Mouse (Mus musculus): ENCODE measurements at regions not wholly inside any gene's neighbourhood (a gene's known extent, or its start where the extent isn't known, plus 50 kb on each side); places are given as distances from the start of the nearest gene placed in this dataset.
A peak's percentile ranks its signal among the peaks of the same experiment; 100 is the strongest.

- DNase-seq (ENCODE audit: low spot score in 2 of 2) = peak; percentile 24 to 63
Observed at GRCm38 (mm10) chr5:111829891-111830290, 96.2 kb downstream of the Gm26897 start.

DNA sequence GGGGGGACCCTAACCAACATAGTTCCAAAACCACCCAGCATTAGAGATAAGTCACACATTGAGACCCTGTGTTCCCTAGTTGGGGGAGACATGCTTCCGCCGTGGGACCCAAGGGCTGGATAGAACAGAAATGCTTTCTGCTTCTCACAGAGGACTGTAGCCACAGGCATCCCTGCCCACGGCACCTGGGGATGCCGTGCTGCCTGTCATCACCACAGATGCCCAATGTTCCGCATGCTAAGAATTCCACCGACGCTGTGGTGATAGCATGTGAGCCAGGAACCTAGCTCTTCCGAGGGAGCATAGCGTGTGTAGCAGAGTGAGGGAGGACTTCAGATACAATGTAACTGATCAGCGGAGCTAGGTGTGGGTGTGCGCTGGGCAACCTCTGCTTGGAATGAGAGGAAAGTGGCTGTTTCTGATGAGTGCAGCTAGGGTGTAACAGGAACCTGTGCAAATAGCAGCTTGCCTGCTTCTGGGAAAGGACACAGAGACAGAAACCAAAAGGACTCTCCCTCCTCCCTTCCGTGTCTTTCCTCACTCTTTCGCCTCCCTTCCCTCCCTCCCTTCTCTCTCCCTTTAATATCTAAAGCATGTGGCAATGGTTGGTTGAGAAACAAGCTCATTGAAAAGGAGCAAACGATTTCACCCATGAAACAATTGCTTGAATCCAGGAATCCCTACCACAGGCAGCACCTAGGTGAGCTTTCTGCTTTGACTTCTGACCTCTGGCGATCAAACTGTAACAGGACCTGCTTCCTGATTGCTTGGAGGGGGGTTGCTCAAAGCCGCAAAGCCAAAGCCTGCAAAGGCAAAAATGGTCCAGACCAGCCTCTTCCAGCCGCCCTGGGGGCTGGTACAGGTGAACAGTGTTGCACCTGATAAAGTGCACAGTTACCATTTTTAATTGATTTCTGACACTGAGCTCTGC is 102.3 kb downstream of the Gm26897 start:
- peak in 1 of 2 experiments; percentile 16 for DNase-seq (ENCODE audit: low spot score in 2 of 2)

DNA sequence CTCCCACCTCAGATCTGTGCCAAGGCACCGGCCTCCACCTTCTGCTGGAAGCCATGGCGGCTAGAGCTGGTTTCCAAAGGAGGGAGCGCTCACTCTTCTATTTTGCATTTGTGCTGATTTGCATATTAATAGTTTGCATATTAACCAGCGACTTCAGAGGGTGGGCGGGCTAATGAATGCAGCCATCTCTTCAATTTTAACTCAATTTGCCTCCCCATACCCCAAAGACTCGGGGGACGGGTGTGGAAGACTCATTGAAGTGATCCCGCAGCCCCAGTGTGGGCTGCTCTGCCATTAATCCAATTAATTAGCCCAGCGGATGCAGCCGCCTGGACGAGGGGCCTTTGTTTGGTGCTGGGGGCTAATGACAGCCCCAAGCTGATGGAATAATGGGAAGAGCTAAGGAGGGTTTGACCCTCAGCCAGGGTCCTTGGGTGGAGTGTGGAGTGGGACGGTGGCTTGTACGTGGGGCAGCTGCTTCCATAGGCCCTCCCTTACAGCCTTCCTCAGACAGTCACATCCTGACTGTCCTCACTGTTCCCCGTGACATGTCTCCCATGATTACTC is 103.0 kb downstream of the Gm26897 start:
- no peak for DNase-seq (ENCODE audit: low spot score in 2 of 2)

DNA sequence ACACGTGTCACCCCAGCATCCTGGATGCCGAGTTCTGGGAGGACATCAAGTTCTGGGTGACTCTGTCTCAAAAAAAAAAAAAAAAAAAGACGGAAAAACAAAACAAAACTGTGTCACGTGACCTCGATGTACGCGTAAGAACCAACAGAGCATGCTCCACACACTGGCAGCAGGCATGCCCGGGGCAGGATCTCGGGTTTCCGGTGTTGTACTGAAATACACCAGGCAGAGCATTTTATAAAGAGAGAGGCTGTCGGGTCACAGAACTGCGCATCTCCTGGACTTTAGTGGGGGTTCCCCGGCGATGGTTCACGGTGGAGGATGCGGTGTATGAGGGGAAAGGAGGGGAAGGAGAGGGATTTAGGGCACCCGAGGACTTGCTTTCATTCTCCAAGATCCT is 108.7 kb downstream of the Gm26897 start:
- no peak for DNase-seq (ENCODE audit: low spot score in 2 of 2)

- DNase-seq (ENCODE audit: low spot score in 2 of 2) = no peak
Observed at GRCm38 (mm10) chr5:111843622-111844239, 110.0 kb downstream of the Gm26897 start.

GRCm38 (mm10) chr5:111844528-111844927 is 110.8 kb downstream of the Gm26897 start:
- no peak for DNase-seq (ENCODE audit: low spot score in 2 of 2)

DNA sequence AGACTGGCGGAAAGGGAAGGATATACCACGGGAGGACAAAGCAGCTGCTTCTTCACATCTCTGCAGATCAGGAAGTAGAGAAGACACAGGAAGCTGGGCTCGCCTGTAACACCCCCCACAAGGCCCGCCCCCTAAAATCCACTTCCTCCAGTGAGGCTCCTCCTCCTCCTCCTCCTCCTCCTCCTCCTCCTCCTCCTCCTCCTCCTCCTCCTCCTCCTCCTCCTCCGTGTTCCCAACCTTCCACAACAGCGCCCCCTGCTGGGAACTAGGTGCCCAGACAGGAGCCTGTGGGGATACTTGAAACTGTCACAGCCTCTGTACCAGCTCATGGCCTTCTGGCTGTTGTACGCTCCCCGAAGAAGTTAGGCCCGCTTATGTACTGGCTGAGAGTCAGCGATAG is 115.2 kb downstream of the Gm26897 start:
- DNase-seq (ENCODE audit: low spot score in 2 of 2) = no peak

DNA sequence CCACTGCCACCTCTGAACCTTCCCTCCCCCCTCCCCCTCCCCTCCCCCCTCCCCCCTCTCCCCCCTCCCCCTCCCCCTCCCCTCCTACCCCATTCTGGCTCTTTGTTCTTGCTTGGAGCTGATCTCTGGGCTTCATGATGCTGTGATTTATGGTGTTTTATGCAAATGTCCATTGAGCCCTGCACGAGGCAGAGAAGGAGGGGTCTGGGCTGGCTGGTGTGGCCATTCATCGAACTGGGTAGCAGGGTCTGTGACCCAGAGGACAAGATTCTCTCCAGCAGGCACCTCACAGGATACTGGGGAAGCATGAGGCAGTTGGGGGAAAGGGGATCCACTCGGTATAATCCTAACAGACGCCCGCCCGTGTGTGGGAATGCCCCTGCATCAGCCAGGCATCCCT is 119.0 kb downstream of the Gm26897 start:
- no peak for DNase-seq (ENCODE audit: low spot score in 2 of 2)

DNA sequence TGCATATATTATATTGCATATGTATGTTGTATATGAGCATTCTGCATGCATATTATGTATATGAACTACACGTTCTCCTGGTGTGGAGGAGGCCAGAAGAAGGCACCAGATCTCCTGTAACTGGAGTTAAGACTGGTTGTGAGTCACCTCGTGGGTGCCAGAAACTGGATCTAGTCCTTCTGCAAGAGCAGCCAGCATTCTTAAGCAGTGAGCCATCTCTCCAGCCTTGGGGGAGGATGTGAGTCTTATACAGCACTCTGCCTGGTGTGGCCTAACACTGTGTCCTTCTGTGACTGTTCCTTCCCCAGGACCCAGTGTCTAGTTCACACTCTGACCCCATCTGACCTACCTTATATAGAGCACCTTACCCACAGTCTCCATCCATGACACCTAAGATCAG is 121.6 kb downstream of the Gm26897 start:
- DNase-seq (ENCODE audit: low spot score in 2 of 2) = no peak

DNA sequence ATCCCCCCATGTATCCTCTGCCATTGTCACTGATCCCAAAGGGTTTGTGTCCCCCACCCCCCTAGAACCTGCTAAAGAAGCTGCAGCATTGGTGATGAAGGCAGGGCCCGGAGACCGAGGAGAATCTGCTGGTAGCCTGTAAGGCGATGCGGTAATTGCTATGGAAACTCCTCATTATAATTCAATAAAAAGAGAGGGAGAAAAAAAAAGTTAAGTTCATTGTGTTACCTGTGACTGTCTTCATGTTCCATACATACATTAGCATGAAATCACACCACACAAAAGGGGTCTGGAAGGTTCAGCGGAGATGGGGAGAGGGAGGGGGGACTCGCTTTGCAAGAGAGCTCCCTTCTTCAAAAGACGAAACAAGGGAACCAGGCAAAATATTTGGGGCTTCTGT is 123.5 kb downstream of the Gm26897 start:
- no peak for DNase-seq (ENCODE audit: low spot score in 2 of 2)

DNA sequence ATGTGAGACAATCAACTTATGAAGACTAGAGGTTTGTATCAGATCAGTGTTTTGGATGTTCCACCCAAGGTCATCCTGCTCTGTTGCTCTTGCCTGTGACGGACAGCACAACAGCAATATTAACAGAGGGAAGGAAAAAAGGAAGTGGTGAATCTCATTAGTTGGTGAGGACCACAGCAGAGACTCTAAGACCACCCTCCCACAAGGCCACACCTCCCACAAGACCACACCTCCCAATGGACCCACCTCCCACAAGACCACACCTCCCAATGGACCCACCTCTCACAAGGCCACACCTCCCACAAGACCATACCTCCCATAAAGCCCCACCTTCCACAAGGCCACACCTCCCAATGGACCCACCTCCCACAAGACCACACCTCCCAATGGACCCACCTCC is 126.7 kb downstream of the Gm26897 start:
- DNase-seq (ENCODE audit: low spot score in 2 of 2) = no peak

DNA sequence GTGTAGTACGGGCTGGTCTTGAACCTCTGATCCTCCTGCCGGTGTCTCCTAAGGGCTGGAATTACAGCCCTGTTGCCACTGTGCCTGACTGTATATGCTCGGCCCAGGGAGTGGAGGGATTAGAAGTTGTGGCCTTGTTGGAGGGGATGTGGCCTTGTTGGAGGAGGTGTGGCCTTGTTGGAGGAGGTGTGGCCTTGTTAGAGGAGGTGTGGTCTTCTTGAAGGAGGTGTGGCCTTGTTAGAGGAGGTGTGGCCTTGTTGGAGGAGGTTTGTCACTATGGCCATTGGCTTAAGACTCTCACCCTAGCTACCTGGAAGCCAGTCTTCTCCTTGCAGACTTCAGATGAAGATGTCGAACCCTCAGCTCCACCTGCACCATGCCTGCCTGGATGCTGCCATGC is 128.6 kb downstream of the Gm26897 start:
- no peak for DNase-seq (ENCODE audit: low spot score in 2 of 2)

- DNase-seq (ENCODE audit: low spot score in 2 of 2) = peak in 1 of 2 experiments; percentile 13
Observed at GRCm38 (mm10) chr5:111863922-111864321, 130.2 kb downstream of the Gm26897 start.

GRCm38 (mm10) chr5:111864606-111865005 is 130.9 kb downstream of the Gm26897 start:
- DNase-seq (ENCODE audit: low spot score in 2 of 2) = peak; percentile 31 to 52

GRCm38 (mm10) chr5:111869011-111869410 is 135.3 kb downstream of the Gm26897 start:
- no peak for DNase-seq (ENCODE audit: low spot score in 2 of 2)

DNA sequence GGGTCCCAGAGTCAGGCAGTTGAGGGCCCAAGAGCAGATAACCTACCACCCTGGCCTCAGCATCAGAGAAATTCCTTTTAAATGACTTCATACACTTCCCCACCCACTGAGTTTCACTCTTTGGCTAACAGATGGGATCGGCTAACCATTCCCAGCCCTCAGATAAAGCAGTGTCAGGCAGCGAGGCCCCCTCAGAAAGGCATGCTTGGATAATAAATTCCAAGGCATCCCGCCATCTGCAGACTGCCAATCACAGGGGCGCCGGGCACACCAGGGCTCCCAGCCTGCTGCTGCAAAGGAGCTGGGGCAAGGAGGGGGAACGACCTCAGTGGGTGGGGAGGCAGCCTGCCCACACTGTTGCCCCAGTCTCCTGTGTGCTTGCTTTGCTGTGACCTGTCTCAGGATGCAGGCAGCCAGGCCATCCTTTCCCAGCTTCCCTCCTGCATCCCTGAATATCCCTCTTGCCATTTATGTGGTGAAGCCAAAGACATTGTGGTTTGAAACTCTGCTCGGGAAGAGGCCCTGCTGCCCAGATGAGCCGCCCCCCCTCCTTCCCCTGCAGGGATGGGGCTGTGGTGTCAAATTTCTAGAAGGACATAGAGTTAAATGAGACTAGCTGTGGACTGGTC is 143.6 kb downstream of the Gm26897 start:
- no peak for DNase-seq (ENCODE audit: low spot score in 2 of 2)

DNA sequence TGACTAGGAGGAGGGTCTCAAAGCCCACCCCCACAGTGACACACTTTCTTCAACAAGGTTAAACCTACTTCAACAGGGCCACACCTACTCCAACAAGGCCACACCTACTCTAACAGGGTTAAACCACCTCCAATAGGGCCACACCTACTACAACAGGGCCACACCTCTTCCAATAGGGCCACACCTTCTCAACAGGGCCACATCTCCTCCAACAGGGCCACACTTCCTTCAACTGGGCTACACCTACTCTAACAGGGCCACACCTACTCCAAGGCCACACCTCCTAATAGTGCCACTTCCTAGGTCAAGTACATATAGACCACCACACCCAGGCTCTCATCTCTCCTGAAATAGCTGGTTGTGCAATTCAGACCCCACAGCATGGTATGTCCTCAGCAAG is 145.3 kb downstream of the Gm26897 start:
- no peak for DNase-seq (ENCODE audit: low spot score in 2 of 2)

DNA sequence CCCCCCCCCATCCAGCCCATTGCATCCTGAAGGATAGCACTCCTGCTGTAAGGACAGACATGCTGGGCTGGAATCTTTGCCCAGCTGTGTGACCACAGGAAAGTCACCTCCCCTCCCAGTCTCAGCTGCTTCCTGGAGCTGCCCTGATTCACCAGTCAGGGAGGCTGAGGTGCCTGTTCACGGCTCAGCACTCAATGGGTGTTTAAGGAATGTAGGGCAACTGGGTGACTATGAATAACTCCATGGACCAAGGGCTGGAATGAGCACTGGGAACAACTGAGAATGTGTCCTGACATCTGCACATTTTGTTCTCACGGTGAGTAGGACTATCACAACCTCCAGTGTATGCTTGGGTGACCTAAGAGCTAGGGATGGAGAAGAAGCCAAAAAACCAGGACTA is 146.5 kb downstream of the Gm26897 start:
- DNase-seq (ENCODE audit: low spot score in 2 of 2) = no peak

GRCm38 (mm10) chr5:111881517-111881916 is 147.8 kb downstream of the Gm26897 start:
- no peak for DNase-seq (ENCODE audit: low spot score in 2 of 2)

GRCm38 (mm10) chr5:111887281-111887680 is 153.6 kb downstream of the Gm26897 start:
- no peak for DNase-seq (ENCODE audit: low spot score in 2 of 2)

GRCm38 (mm10) chr5:111890800-111891199 is 157.1 kb downstream of the Gm26897 start:
- peak; percentile 11 to 23 for DNase-seq (ENCODE audit: low spot score in 2 of 2)

DNA sequence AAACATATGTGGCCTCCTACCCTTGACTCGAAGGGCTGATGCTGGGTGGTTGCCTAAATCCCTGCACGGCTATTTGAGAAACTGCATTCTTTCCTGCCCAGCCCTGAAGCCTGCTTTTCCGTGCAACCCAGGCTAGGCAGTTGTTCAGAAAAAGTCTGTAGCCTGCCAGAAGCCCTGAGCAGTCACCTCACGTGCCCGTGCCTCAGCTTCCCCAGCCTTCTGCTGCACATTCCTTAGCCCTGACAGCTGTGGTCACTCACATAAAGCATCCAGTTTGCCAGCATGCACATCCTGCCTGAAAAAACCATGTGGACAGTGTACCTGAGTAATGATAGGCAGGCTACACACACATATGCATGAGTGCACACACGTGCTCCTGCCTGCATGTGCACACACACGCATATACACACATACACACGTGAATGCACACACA is 157.6 kb downstream of the Gm26897 start:
- DNase-seq (ENCODE audit: low spot score in 2 of 2) = no peak
